7 mouse cellular contexts compared by ENCODE assay signal in the genomic region with DNA sequence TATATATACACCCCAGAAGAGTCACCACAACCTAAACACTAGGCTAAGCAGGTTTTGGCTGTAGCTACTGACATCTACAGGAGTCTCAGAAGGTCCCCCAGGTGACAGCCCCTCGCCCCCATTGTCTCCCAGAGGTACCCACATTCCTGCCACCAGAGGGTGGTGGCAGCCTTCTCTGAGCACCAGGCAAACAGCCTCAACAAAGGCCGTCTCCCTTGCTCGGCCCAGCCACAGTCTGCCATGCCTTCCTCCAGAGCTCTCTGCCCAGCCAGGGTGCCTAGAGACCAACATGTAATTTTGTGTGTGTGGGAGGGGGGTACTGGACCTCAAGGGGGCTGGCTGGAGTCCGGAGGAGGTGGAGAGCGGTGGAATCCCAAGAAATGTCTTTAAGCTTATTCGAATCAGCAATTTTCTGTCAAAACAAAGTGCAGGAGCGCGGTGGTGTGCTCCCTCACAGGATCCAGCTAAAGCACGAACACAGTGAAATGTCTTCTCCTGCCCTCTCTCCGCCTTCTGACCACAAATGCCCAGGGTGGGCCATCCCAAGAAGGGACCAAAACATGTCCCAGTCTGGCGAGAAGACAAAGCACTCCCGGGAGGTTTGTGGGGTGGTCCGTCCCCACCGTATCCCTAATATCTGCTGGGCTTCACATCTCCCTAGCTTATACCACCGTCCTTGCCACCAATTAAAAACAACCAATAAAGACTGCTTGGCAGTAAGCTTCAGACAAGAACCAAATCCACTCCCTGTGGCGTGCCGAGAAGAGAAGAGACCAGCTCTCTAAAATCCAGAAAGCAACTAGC.
DNase-seq lines count a peak whose midpoint lies in the region; TF ChIP-seq lines count a peak whose summit lies in the region.

No protein-coding gene starts in this region.

- no peak for TF ChIP-seq EP300 in MEL (IDR thresholded peaks at IDR 0.05; ENCODE audit: low read depth in 1 of 2, low read length in 2 of 2)

- intact Hi-C loops in gastrocnemius, postnatal 14 days (cut with DNase I; ENCODE audit: low total_unique reads), result loop anchor here (5.0 kb wide), 2 partner anchors 63 to 128 kb away; partner anchors contain the start of gene Smad6

- no peak overlapping the region for H3K4me3 ChIP-seq in MEL (ENCODE audit: control insufficient read depth in 1 of 2, insufficient read depth in 1 of 2, low read depth in 2 of 2, low read length in 2 of 2)
- H3K4me3 ChIP-seq in lung, adult 2 months (replicated peaks; ENCODE audit: extremely low read depth, low read depth, low read length), result no peak overlapping the region

- H3K9ac ChIP-seq in MEL (ENCODE audit: control insufficient read depth, low read depth, low read length, poor library complexity, severe bottlenecking), result no peak overlapping the region

- H3K79me2 ChIP-seq in MEL (ENCODE audit: control insufficient read depth, insufficient read depth, low read length, poor library complexity), result no peaks in the 10 kb centered on the region

- peaks cover 0 to 9% of the 10 kb centered on the region in 2 experiments; a peak in 2 of 4 replicates for H3K4me1 ChIP-seq in MEL (ENCODE audit: control insufficient read depth in 1 of 2, insufficient read depth in 2 of 2, low read length in 2 of 2)
- peaks cover 55% of the 10 kb centered on the region for H3K4me1 ChIP-seq in lung, adult 2 months (ENCODE audit: control insufficient read depth, insufficient read depth, low read length)

- no peak for DNase-seq in MEL (ENCODE audit: low read depth, low spot score)
- DNase-seq in adrenal gland, postnatal 14 days, result peak; percentile 84
- DNase-seq in gastrocnemius, postnatal 14 days, result peak; percentile 64
- peak; percentile 72 for DNase-seq in kidney, adult 11 months
- DNase-seq in lung, adult 2 months, result peak; percentile 73
- peak; percentile 73 for DNase-seq in ovary, postnatal 36 days (ENCODE audit: low spot score)
- no peak for DNase-seq in cerebellum, adult 11 months

- TF ChIP-seq CTCF in MEL (IDR thresholded peaks at IDR 0.05 in 2 of 3, conservative IDR thresholded peaks at IDR 0.05 in 1 of 3; ENCODE audit: control insufficient read depth in 1 of 3, insufficient read depth in 1 of 3, low read depth in 2 of 3, low read length in 3 of 3, poor library complexity in 1 of 3, severe bottlenecking in 1 of 3), result peak in 2 of 3 experiments; percentile 2 to 6; a peak in 1 of 6 replicates
- peak; percentile 64 for TF ChIP-seq CTCF in lung, adult 2 months (IDR thresholded peaks at IDR 0.05; ENCODE audit: insufficient read depth, low read length)

- H3K27me3 ChIP-seq in MEL (ENCODE audit: control insufficient read depth in 1 of 2, insufficient read depth in 2 of 2, low read length in 2 of 2), result no peaks in the 10 kb centered on the region

- peak; percentile 8 for TF ChIP-seq RAD21 in MEL (IDR thresholded peaks at IDR 0.05; ENCODE audit: low read depth, low read length)

- H3K27ac ChIP-seq in MEL (ENCODE audit: control insufficient read depth, low read depth, low read length), result no peak overlapping the region

- no peak for TF ChIP-seq POLR2A in MEL (IDR thresholded peaks at IDR 0.05; ENCODE audit: control insufficient read depth in 1 of 2, insufficient read depth in 1 of 2, low read depth in 1 of 2, low read length in 2 of 2, poor library complexity in 1 of 2)
- TF ChIP-seq POLR2A in lung, adult 2 months (IDR thresholded peaks at IDR 0.05; ENCODE audit: borderline replicate concordance, extremely low read depth, low read depth, low read length), result peak; percentile 32; the same call in 1 of the 2 replicates

- WGBS in lung, adult 2 months, result 44% methylated on average over 17 of the region's 17 CpGs

- no peaks in the 10 kb centered on the region for H3K36me3 ChIP-seq in MEL (ENCODE audit: control insufficient read depth in 1 of 2, insufficient read depth in 2 of 2, low read length in 2 of 2)

- no peaks in the 10 kb centered on the region for H3K9me3 ChIP-seq in MEL (replicated peaks; ENCODE audit: insufficient read depth, low read length)

TF ChIP-seq in MEL, 35 proteins besides CTCF, POLR2A, EP300 and RAD21:
- TF ChIP-seq GABPA (IDR thresholded peaks at IDR 0.05; ENCODE audit: low read depth, low read length) (no peak), NELFE (IDR thresholded peaks at IDR 0.05; ENCODE audit: low read depth, low read length) (no peak), HCFC1 (IDR thresholded peaks at IDR 0.05; ENCODE audit: low read depth, low read length) (no peak), RCOR1 (IDR thresholded peaks at IDR 0.05; ENCODE audit: low read depth, low read length) (no peak), BHLHE40 (IDR thresholded peaks at IDR 0.05; ENCODE audit: borderline replicate concordance, low read depth, low read length) (no peak), TCF12 (IDR thresholded peaks at IDR 0.05; ENCODE audit: low read depth, low read length) (no peak), ZMIZ1 (IDR thresholded peaks at IDR 0.05; ENCODE audit: low read depth, low read length) (no peak), TAL1 (IDR thresholded peaks at IDR 0.05; ENCODE audit: low read length) (no peak), CHD1 (IDR thresholded peaks at IDR 0.05; ENCODE audit: low read depth, low read length) (no peak), MAZ (IDR thresholded peaks at IDR 0.05; ENCODE audit: low read depth, low read length) (no peak), GATA1 (IDR thresholded peaks at IDR 0.05; ENCODE audit: low read depth, low read length) (no peak), SMC3 (IDR thresholded peaks at IDR 0.05; ENCODE audit: low read depth, low read length) (no peak)

Comparison
In these comparisons a context has a peak if more than half of its experiments do, and no peak if none do; other contexts are left out.
1. DNase-seq: peak in adrenal gland, postnatal 14 days (single experiment), gastrocnemius, postnatal 14 days (single experiment), kidney, adult 11 months (single experiment), lung, adult 2 months (single experiment) and ovary, postnatal 36 days (single experiment); none in MEL (single experiment) and cerebellum, adult 11 months (single experiment).